Mouse (Mus musculus) naive thymus-derived CD4-positive, alpha-beta T cell, adult 2 months (primary cell): Measurements from ENCODE around the gene Pcyt1a.
A peak's percentile ranks its signal among the peaks of the same experiment; 100 is the strongest.
"Not testable (repeated sequence)": the region's sequence is repeated elsewhere in the genome, so short reads cannot be mapped to it uniquely, and the experiment has no call there.

Experiments used
- DNase-seq: peaks from one replicate; pipeline ENCODE4 v3.0.0-alpha.2; 2011; ENCODE audit warnings: low read depth

The Pcyt1a gene

GRCm38 (mm10) chr16:32477315-32477714 lies 46.6 kb downstream of the Pcyt1a start:
- no peak for DNase-seq

GRCm38 (mm10) chr16:32479415-32479814 lies 48.7 kb downstream of the Pcyt1a start:
- no peak for DNase-seq

- DNase-seq = no peak
These were observed 53.7 kb downstream of the Pcyt1a start for GRCm38 (mm10) chr16:32484431-32484871.

- no peak for DNase-seq
These were observed 54.5 kb downstream of the Pcyt1a start for GRCm38 (mm10) chr16:32485209-32485608.

- no peak for DNase-seq
These were observed 55.3 kb downstream of the Pcyt1a start for GRCm38 (mm10) chr16:32486046-32486445.

DNA sequence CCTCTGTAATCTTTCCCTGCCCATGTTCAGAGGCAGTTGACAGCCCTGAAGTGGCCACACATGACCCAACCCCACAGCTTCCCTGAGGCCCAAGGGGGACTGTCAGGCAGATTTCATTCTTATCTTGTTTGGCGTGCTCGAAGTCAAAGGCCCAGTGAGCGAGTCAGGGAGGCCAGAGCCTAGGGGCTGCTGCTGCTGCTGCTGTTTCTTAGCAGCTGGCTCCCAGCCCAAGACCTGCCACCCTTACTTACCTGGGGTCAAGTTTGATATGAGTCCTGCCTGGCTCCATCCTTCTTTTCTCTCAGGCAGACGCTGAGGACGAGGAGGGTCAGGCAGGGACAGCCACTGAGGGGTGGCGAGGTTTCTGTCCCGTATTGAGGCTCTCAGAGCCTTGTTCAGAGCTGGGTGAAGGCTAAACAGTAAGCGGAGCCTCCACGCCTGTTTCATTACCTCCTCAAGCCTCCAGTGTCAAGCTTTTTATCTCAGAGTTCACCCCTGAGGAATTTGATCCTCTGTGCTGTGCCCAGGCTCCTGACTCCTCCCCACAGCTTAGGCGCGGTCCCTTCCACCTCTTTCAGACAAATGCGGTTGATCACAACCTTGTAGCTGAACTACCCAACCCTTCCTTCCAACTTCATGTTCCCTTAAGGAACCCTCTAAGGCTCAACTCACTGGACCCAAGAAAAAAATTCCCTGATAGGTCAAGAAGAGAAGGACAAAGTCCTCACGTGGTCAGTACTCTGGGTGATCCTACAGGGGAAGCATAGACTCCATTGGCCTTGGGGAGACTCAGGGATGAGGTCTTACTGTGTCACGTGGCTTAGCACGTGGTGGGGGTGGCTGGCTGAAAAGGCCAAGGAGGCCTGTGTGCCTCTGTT lies 56.8 kb downstream of the Pcyt1a start, which contains the start of gene Slc51a:
Slc51a (minus strand) TSS at position 646 of the 878 bp plus-strand sequence.
- no peak for DNase-seq

DNA sequence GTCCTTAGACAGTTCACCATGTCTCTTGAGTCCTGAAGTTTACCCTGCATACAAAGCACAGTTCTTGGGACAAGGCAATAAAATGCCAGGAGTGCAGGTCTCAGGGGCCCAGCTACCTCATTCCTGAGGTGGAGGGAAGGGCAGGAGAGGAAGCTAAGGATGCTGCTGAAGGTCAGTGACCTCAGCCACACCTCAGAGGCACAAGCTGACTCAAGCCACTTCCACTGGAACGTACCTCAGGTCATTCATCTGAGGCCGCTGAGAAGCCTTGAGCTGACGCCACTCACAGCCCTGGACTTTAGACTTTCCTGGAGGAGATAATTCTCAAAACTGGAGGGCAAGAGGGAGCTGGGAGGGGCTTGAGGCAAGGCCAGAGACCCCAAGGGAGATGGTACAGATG lies 58.2 kb downstream of the Pcyt1a start:
- no peak for DNase-seq

- not testable (repeated sequence) for DNase-seq
These were observed 63.6 kb downstream of the Pcyt1a start for GRCm38 (mm10) chr16:32494371-32494770.

DNA sequence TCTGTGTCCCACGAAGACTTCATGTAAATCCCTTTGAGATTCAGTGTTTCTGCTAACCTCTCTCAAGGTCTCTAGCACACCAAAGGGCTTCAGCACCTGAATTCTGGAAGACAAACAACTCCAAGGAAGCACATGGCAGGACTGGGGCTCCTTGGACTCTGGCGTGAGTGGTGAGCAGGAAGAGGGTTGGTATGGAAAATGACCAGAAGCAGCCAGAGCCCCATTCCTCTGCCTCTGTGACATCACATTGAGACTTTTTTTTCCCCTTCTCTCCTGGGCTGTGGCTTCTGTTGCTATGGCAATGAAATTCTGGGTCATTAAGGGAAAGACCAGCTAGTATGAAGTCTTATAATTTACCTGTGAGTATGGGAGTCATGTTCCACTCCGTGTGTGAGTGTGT lies 65.2 kb downstream of the Pcyt1a start, which contains the start of gene Zdhhc19:
Zdhhc19 (plus strand) TSS at position 301 of the 400 bp plus-strand sequence.
- DNase-seq = no peak

- no peak for DNase-seq
These were observed 68.3 kb downstream of the Pcyt1a start for GRCm38 (mm10) chr16:32498996-32499395.

DNA sequence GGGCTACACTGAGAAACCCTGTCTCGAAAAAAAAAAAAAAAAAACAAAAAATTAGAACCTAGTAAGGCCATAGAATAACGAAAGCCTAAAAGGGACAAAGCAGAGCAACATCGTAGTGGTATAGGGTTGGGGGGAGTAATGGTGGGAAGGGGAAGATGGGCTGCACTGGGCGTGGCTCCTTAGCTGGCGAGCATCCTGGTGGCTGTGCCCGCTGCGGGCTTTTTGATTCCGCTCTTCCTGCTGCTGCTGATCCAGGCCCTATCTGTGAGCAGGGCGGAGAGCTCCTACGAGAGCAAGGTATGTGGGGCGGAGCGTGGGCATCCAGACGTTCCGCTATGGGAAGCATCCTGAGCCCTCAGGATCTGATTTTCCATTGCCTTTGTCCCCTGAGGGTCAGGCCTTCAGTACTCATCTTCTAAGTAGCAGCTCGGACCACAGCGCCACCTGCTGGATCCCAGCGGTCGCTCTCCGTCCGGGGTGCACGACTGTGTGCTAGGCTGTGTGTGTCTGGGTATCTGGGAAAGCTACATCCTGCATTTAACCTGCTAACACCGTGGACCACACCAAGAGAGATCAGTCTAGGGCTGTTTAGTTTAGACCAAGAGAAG lies 68.8 kb downstream of the Pcyt1a start:
- peak; percentile 85 for DNase-seq

- no peak for DNase-seq
These were observed 70.7 kb downstream of the Pcyt1a start for GRCm38 (mm10) chr16:32501459-32501858.

- no peak for DNase-seq
These were observed 72.1 kb downstream of the Pcyt1a start for GRCm38 (mm10) chr16:32502621-32503335.

DNA sequence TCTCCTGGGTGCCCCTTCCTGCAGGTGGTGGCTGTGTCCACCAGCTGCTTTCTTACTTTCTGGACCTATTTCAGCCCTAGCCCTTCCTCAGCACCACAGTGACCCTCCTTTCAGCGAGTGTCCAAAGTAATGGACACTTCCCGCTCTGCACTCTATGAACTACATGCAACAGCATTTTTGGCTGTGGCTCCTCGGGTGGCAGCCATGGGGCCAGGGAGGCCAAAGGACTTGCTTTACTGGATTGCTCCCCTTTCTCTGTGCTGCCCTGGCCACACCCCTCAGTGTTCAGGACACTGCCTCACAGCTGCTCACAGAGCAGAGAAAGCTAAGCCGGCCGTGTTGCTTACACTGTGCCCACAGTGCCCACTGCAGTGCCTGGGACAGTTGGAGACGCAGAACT lies 72.9 kb downstream of the Pcyt1a start:
- no peak for DNase-seq

- no peak for DNase-seq
These were observed 75.6 kb downstream of the Pcyt1a start for GRCm38 (mm10) chr16:32506298-32506697.

DNA sequence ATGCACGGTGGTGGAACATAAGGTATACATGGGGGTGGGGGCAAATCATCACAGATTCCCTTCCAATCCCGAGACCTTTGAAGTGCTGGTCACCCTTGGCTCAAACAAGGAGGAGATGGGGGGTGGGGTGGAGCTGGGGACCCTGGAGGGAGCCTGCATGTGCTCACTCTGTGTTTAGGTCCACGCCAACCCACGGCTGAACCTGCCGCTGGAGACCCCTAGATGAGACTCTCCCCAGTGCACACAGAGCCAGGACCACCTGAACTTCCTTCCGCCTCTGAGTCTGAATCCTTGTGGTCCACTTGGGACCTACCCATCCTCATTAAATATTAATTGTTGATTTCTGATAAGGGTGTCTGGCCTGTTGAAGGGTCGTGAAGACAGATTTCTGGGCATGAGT lies 76.1 kb downstream of the Pcyt1a start:
- no peak for DNase-seq

GRCm38 (mm10) chr16:32507407-32507806 lies 76.7 kb downstream of the Pcyt1a start:
- DNase-seq = peak; percentile 75

DNA sequence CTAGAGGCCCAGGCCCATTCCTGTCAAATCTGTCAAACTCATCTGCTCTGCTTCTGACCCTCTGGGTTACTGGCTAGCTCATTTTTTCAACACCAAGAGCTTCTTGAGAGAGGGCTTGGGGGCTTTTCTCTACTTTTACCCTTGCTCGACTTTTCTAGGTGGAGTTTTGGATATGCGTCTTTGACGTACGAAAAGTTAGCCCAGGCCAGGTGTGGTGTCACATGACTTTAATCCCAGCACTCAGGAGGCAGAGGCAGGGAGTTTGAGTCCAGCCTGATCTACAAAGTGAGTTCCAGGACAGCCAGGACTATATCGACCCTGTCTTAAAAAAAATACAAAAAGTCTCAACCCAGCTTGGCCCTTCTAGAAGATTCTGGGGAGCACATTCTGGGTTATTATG lies 77.3 kb downstream of the Pcyt1a start:
- no peak for DNase-seq

DNA sequence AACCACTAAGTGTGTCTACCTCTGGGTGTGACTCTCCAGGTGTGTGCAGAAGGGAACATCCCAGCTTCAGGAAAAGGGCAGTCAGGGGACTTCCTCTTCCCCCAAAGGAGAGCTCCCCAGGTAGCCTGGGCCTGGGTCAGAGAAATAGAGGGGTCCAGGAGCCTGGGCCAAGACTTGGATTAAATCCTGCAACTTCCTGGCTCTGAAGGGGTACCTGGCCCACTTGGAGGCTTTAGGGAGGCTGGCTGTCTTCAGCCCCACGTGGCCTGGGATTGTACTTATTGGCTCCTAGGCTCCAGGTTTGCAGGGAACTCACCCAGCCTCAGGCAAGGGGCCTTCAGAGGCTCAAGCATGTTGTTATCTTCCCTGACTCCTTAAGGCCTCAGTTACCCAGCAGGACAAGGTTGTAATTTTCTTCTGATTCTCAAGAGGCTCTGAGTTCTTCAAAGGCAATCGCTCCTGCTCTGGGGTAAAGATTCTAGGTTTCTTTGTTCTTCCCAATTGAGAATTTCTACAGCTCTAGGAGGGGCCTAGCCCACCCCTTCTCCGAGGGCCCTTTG lies 77.9 kb downstream of the Pcyt1a start:
- no peak for DNase-seq

GRCm38 (mm10) chr16:32509066-32509942 lies 78.6 kb downstream of the Pcyt1a start:
- no peak for DNase-seq
